Mouse (Mus musculus) adrenal gland, adult 8-10 months (tissue): ENCODE data around the gene Nav1. TPM values are rescaled to one million over a fixed set of nuclear protein-coding genes. Genes with fewer than 3 reads are reported as not detected.

Experiments used
- DNase-seq: peaks from one replicate; pipeline ENCODE4 v3.0.0; 2022
- microRNA-seq, 2 experiments: library from miRNA; unstranded; fragments of <30 nt; microRNA quantifications; one replicate each; pipeline ENCODE4 v1.2.0; 2022
- total RNA-seq, 4 experiments: library from RNA; stranded (reverse); gene quantifications; 2 replicates each; pipeline ENCODE4 v1.2.4; 2022

Gene Nav1
- total RNA-seq, 4 experiments from 2014 or later: 15.2 to 26.9 (median 22.8) TPM

DNA sequence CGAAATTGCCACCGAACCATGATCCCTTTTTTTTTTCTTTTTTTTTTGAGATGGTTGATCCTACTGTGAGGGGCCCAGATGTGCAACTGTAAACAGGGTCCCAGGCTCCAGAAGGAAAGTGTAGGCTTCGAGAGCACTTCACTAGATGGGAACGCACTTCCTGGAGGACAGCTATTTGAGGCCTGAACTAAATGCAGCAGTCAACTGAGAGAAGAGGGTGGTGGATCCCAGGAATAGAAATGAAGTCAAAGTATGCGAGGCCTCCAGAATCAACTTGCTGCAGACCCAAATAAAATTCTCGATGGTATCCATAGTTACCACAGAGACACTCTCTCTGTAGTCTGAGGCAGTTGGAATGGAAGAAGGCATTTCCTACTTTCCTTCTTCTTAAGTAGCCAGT lies 168.3 kb downstream of the Nav1 start:
- DNase-seq: no peak

DNA sequence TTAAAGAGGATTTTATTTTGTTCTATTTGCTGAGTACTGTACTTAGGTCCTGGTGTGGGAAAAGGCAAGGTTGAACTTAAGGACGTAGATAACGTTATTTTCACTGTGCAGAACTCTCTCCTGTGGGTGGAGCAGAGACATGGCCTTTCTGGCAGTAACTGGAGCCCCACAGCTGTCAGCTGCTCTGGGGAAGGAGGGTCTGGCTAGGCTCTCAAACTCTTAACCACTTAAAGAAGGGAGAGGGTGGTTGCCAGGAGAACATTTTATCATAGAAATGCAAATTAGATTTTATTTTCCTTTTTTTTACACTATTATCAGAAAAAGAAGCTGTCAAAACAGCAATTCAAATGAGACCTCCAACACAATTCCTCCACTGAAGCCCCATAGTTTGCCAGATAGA lies 171.3 kb downstream of the Nav1 start:
- no peak for DNase-seq

DNA sequence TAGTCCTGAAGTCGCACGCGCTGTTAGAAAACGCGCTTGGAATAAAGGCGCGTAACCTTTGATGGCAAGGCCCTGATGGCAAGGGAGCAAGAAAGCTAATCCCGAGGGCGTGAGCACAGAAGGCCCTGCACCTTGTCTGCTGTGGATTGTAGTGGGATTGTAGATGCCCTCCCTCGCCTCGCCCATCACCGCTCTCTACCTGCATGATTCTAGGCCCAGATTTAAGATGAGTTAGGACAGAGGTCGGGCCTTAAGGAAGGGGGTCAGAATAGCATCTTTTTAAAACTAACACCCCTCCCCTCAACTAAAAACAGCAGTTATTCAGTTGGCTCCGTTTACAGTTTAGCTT lies 176.5 kb downstream of the Nav1 start:
- no peak for DNase-seq

DNA sequence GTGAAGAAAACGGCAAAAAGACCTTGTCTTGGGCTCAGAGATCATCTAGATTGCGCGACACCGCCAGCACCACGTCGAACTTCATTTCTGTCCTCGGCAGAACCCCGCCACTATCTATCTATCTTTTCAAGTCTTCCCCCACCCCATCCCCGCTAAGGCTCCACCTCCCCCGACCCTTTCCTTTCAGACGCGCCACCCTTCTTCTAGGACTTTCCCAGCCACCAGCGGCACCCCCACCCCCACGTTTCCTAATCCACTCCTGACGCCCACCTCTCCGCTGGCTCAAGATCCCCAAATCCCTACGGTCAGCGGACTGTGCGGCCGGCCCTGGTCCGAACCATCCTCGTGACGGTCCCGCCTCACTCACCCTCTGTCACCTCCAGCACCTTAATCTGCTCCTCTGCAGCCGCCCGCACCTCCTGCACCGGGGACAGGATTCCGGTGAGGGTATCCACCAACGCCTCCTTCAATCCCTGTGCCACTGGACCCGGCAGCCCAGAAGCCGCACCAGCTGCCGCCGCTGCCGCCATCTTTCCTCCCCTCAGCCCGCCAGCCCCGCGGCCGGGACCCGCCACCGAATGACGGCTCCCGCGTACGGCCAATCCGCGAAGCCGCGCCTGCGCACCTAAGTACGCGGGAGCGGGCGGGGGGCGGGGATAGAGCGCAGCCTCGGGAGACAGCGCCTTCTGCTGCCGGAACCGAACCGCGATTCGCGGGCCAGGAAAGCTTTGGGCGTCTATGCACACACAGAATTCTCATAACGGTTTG lies 177.0 kb downstream of the Nav1 start, which contains the start of gene Ipo9:
Gene Ipo9 (minus strand): TSS at position 599 of the 768 bp plus-strand sequence.
- DNase-seq: peak; percentile 83

DNA sequence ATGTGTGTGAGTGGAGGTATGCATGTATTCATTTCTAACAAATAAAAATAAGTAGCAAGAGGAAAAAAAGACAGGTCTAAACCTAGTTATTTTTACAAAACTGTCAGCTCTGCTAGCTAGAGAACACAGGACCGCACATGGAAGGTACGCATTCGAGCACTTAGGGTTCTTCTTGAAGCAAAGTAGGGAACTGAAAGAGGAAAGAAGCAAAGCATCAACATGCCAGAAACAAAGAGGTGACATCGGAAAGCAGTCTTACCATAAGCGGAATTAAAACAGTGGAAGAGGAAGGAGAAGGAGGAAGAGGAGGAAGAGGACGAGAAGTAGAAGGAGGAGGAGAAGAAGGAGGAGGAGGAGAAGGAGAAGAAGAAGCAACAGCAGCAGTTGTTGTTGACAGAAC lies 179.7 kb downstream of the Nav1 start:
- DNase-seq: no peak

DNA sequence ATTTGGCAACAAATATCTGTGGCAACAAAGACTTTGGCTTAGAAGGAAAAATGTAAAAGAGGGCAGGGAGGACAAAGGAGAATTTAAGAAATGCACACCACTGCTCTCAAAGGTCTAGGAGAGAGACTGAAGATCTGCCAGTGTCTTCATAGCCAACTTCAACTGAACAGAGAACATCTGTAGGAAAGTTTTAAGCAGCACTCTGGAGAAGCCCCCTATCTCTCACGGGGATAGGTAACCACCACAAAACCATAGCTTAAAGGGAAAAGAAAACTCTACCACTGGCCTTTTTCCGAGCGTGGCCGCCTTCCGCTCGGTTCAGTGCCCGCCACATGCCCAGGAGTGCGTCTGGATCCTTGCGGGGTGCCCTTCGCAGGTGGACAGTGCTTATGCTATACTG lies 180.4 kb downstream of the Nav1 start:
- no peak for DNase-seq

DNA sequence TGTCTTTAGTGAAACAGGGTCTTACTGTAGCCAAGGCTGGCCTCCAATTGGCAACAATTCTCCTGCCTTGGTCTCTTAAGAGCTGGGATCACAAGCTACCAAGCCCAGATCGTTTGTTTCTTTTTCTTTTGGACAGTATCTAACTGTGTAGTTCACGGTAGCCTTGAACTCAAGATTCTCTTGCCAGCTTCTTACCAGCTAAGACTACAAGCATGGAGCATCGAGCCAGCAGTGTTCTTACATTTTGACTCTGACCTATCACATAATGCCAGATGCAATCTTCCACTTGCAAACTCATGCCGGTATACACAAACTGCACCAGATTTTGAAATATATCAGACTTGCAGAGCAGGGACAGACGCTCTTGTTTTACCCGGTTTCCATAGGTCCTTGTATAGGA lies 184.3 kb downstream of the Nav1 start:
- no peak for DNase-seq

DNA sequence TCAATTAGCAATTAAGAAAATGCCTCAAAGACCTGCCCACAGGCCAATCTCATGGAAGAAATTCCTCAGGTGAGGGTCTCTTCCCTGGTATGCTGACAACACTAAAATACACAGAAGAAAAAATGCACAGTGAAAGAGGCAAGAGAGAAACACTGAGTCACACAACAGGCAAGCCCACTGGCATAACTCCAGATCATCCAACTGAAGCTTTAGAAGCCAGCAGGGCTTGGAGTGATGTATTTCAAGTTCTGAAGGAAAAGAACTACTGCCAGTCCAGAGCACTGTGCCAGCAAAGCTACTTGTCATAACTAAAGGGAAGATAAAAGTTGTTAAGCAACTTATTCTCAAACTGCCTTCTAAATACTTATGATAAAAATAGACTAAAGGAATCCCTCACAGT lies 193.1 kb downstream of the Nav1 start:
- DNase-seq: peak; percentile 51

DNA sequence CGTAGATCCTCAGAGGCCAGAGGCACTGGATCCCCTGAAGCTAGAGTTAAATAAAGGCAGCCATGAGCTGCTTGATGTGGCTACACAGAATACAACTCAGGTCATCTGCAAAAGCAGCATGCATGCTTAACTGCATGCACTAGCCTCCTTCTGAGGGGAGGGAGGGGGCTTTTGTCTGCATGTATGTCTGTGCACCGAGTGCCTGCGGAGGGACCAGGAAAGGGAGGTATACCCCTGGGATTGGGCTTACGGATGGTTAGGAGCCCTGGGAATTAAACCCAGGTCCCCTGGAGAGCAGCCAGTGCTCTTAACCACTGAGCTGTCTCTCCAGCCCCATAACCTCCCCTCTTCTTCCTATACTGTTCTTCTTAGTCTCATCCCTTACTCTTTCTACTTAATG lies 195.0 kb downstream of the Nav1 start:
- no peak for DNase-seq

DNA sequence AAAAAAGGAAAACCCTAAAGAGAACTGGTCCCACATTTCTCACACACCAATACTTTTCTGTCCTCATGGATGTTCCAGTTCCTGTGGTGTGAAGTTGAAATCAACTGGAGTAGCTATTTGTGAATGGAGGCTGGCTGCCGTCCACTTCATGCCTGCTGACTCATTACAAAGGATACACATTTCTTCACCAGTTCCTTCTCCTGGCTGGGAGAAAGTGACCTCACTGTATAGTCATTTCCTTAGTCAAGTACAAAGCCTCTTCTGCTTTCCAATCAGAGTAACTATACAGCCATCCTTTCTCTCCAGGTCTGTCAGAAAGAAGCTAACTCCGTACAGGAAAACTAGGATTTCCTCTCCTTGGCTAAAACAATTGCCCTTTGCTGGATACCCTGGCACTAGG lies 196.1 kb downstream of the Nav1 start:
- peak; percentile 50 for DNase-seq

DNA sequence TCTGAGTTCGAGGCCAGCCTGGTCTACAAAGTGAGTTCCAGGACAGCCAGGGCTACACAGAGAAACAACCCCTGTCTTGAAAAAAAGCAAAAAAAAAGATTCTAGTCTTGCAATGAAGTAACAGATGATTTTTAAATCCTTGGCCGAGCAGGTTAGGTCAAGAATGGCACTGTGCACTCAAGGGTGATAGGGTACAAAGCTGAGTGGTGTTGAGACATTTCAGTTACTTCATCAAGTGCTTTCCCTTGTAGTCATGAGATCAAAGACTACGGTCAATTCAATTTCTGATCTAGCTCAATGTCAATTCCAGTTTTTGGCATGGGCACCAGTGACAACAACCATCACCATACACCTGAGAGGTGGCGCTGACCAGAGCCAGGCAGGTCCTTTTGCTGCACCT lies 198.1 kb downstream of the Nav1 start:
- DNase-seq: no peak

DNA sequence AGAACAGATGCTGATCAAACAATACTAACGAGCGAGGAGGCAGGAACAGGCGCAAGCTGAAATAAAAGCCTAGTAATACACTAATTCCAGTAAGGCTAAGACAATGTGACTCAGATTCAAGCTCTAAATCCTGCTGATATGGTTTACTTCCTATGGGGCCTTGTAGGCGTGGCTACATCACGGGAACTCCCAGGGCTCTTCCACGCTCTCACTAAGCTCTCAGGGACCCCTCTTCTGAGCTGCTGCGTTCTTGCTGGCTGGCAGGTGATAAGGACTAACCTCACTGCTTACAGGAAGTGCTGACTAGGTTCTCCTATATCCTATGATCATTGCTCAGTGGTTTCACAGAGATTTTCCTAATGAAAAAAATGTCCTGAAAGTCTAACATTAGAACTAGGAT lies 201.7 kb downstream of the Nav1 start:
- DNase-seq: no peak

DNA sequence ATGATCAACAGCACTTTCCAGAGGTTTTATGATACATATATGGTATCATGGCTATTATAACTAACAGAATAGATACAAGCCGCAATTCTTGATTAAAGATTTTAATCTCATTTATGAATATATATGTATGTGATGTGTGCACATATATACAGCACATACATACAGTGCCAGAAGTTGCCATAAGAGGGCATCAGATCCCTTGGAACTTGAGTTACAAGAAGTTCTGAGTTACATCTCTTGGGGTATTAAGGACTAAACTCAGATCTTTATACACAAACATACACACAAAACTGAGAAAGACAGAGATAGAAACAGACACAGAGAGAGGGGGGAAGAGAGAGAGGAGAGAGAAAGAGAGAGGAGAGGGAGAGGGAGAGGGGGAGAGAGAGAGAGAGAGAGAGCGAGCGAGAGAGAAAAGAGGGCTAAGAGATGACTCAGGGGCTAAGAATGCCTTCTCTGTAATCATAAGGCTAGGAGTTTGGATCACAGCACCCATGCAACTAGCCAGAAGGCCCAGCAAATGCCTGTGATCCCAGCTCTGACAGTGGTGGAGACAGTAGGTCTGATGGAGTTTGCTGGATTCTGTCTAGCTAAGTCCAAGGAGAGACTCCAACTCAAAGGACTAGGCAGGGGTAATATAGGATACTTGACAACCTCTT lies 205.5 kb downstream of the Nav1 start:
- DNase-seq: no peak

DNA sequence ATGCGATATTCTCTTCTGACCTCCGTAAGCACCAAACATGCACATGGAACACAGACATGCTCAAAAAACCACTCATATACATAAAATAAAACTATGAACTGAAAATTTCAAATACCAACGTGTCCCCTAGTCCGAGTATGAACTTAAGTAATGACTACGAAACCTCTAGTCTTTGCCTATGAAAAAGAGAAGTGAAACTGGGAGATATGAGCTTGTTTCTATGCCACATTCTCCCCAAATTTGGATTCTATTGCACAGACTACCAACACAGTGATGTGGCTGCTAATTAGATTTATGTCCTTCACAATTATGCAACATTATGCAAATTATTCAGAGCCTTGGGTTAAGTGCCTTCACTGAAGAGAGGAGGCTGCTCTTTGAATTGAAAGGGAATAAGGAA lies 207.6 kb downstream of the Nav1 start:
- no peak for DNase-seq

DNA sequence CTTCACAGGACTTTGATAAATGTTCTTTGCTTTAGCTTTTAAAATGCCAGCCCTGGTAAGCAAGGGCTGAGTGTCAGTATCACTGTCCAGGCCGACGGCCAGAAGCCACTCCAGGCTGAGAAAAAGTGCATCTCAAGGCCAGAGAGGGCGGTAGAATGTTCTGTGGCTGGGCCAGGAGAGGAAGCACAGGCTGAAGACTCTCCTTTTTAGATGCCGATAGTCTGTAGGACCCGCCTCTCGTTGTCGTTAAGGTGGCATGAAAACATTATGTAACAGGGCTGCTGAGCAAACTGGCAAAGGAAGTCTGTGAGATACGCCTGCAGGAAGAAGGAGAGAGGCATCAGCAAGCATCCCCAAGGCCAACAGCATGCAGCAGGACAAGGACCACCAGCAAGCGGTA lies 221.9 kb downstream of the Nav1 start:
- DNase-seq: no peak

Small RNAs within 50 kb of the gene (microRNA-seq; reads per million reads assigned to microRNA genes)
- gene Mir1231: 0.18 to 1.0 reads per million in 2 experiments

Other genes with a start within 250 kb of the Nav1 start
- 10 to 100 TPM in 1 of 4 experiments, 1 to 10 TPM in 3; 5.9 to 16.3 (median 8.5) TPM for gene Shisa4, start 232.1 kb downstream of the Nav1 start, total RNA-seq
- gene Ipo9, start 176.8 kb downstream of the Nav1 start, total RNA-seq: 100 to 1,000 TPM in 2 of 4 experiments, 10 to 100 TPM in 2; 71.1 to 104 (median 90.1) TPM
- gene Csrp1, start 112.8 kb upstream of the Nav1 start, total RNA-seq: 100 to 1,000 TPM in 1 of 4 experiments, 10 to 100 TPM in 3; 92.3 to 122 (median 99.0) TPM
- gene Phlda3, start 158.8 kb upstream of the Nav1 start, total RNA-seq: 10 to 100 TPM; 33.0 to 80.7 (median 38.4) TPM
- under 1 TPM in 1 of 4 experiments, not detected in 3; 0.35 TPM for gene Tnni1, start 172.1 kb upstream of the Nav1 start, total RNA-seq
- under 1 TPM; 0.08 to 0.23 (median 0.18) TPM for gene Lad1, start 211.3 kb upstream of the Nav1 start, total RNA-seq
- gene Tnnt2, start 229.1 kb upstream of the Nav1 start, total RNA-seq: 1 to 10 TPM; 2.2 to 5.5 (median 2.6) TPM